Mouse (Mus musculus) G1E (cell line): ENCODE measurements around the gene Rgcc. TPM values are rescaled to one million over a fixed set of nuclear protein-coding genes. Genes with fewer than 3 reads are reported as not detected.

ENCODE experiments used
- ATAC-seq: 2 replicates; pipeline ENCODE4 v1.8.0; 2016; ENCODE audit warnings: mild to moderate bottlenecking; ENCODE audit not compliant: insufficient number of reproducible peaks, poor library complexity, low FRiP score, severe bottlenecking; ENCODE audit errors: extremely low read depth
- DNase-seq: peaks from one replicate; pipeline ENCODE4 v3.0.0; 2012; ENCODE audit warnings: low spot score
- H3K27me3 ChIP-seq: 2 replicates; pipeline ENCODE4 v1.6.1; 2012; ENCODE audit warnings: mild to moderate bottlenecking, low read length, inconsistent platforms; ENCODE audit not compliant: insufficient read depth
- H3K36me3 ChIP-seq: replicated peaks from 2 replicates; pipeline ENCODE3; 2012; ENCODE audit warnings: mild to moderate bottlenecking, inconsistent platforms
- H3K4me1 ChIP-seq: 2 replicates; pipeline ENCODE4 v1.6.1; 2012; ENCODE audit warnings: low read depth, low read length, inconsistent platforms, mixed read lengths; ENCODE audit not compliant: insufficient read depth
- H3K4me3 ChIP-seq: 2 replicates; pipeline ENCODE4 v1.5.1; 2012; ENCODE audit warnings: low read depth, mild to moderate bottlenecking, inconsistent platforms, low read length, moderate library complexity, mixed read lengths
- H3K9me3 ChIP-seq: replicated peaks from 2 replicates; pipeline ENCODE4 v1.6.1; 2012; ENCODE audit warnings: inconsistent platforms
- CTCF ChIP-seq: IDR thresholded peaks from 2 replicates; pipeline ENCODE4 v1.5.1; 2012; ENCODE audit warnings: low read depth, low read length, inconsistent platforms, mixed read lengths
- GATA1 ChIP-seq: IDR thresholded peaks from 2 replicates; pipeline ENCODE4 v1.6.1; 2012; ENCODE audit warnings: borderline replicate concordance, low read length, inconsistent platforms, mixed read lengths
- GATA2 ChIP-seq: IDR thresholded peaks from 2 replicates; pipeline ENCODE4 v1.6.1; 2012; ENCODE audit warnings: low read depth, low read length, inconsistent platforms, borderline replicate concordance
- POLR2AphosphoS5 ChIP-seq: IDR thresholded peaks from 2 replicates; pipeline ENCODE4 v1.6.1; 2012; ENCODE audit warnings: low read depth, low read length, inconsistent platforms; ENCODE audit not compliant: insufficient replicate concordance
- TAL1 ChIP-seq: conservative IDR thresholded peaks from 2 replicates; pipeline ENCODE4 v1.6.1; 2012; ENCODE audit warnings: low read depth, low read length, inconsistent platforms, mixed read lengths
- polyA plus RNA-seq: library from polyadenylated mRNA; stranded (reverse); fragments of >175 nt; gene quantifications from 2 replicates; pipeline ENCODE4 v1.2.3, GENCODE M21; 2012
- total RNA-seq, 2 experiments: library from RNA; stranded (forward) in 1 of 2; stranded (reverse) in 1 of 2; fragments of 200-1000 nt in 1 of 2; fragments of >200 nt in 1 of 2; fragmentation: Nextera tagmentation in 1 of 2; gene quantifications; 2 replicates each; pipeline ENCODE4 v1.2.3; 2014 to 2017

Gene Rgcc
- total and polyA plus RNA-seq, 3 experiments: not detected

GRCm38 (mm10) chr14:79291629-79292028, 9.8 kb downstream of the Rgcc start:
- Histone ChIP-seq H3K4me1 (0 out of 2 replicates have a peak, but pooled peaks cover 3% of the 10 kb centered on the region), H3K4me3 (no peak overlapping the region), H3K36me3 (no peaks in the 10 kb centered on the region), H3K27me3 (peaks cover 12% of the 10 kb centered on the region), H3K9me3 (no peaks in the 10 kb centered on the region)
- no peak for TF ChIP-seq POLR2AphosphoS5
- TF ChIP-seq CTCF: no peak
- no peak for TF ChIP-seq GATA1
- TF ChIP-seq GATA2: no peak
- no peak for TF ChIP-seq TAL1
- ATAC-seq (no peak), DNase-seq (no peak)

- ATAC-seq (no peak), DNase-seq (no peak)
- Histone ChIP-seq H3K27me3 (peaks cover 15% of the 10 kb centered on the region), H3K36me3 (no peaks in the 10 kb centered on the region), H3K9me3 (no peaks in the 10 kb centered on the region), H3K4me3 (no peak overlapping the region), H3K4me1 (0 out of 2 replicates have a peak, but pooled peaks cover 3% of the 10 kb centered on the region)
- TF ChIP-seq CTCF: no peak
- TF ChIP-seq POLR2AphosphoS5: no peak
- no peak for TF ChIP-seq GATA1
Measured at GRCm38 (mm10) chr14:79290683-79291425, 10.6 kb downstream of the Rgcc start.

- DNase-seq: no peak
- no peak for ATAC-seq
- Histone ChIP-seq H3K4me3 (no peak overlapping the region), H3K27me3 (peaks cover 11% of the 10 kb centered on the region), H3K36me3 (no peaks in the 10 kb centered on the region), H3K9me3 (no peaks in the 10 kb centered on the region), H3K4me1 (no peaks in the 10 kb centered on the region)
- TF ChIP-seq CTCF (no peak), TAL1 (no peak), POLR2AphosphoS5 (no peak), GATA1 (no peak), GATA2 (no peak)
Measured at GRCm38 (mm10) chr14:79289909-79290308, 11.5 kb downstream of the Rgcc start.

- H3K36me3 ChIP-seq: no peaks in the 10 kb centered on the region
- ATAC-seq (no peak), DNase-seq (no peak)
Measured at GRCm38 (mm10) chr14:79288280-79288679, 13.2 kb downstream of the Rgcc start.

GRCm38 (mm10) chr14:79287251-79287863, 14.1 kb downstream of the Rgcc start:
- no peaks in the 10 kb centered on the region for H3K9me3 ChIP-seq
- DNase-seq (no peak), ATAC-seq (no peak)
- TF ChIP-seq TAL1 (no peak), GATA2 (no peak), CTCF (no peak), POLR2AphosphoS5 (no peak), GATA1 (no peak)
- H3K27me3 ChIP-seq: peaks cover 9% of the 10 kb centered on the region
- H3K4me3 ChIP-seq: no peak overlapping the region
- no peaks in the 10 kb centered on the region for H3K36me3 ChIP-seq
- H3K4me1 ChIP-seq: no peaks in the 10 kb centered on the region

More at GRCm38 (mm10) chr14:79288280-79288679, 13.2 kb downstream of the Rgcc start:
- H3K4me1 ChIP-seq: no peaks in the 10 kb centered on the region
- no peak overlapping the region for H3K4me3 ChIP-seq
- peaks cover 11% of the 10 kb centered on the region for H3K27me3 ChIP-seq
- no peaks in the 10 kb centered on the region for H3K9me3 ChIP-seq
- TF ChIP-seq CTCF: peak; percentile 18; the same call in 1 of the 2 replicates
- no peak for TF ChIP-seq TAL1
- no peak for TF ChIP-seq GATA1

GRCm38 (mm10) chr14:79285549-79285948, 15.9 kb downstream of the Rgcc start:
- no peak for TF ChIP-seq GATA1
- no peak for TF ChIP-seq CTCF
- no peak for TF ChIP-seq POLR2AphosphoS5
- TF ChIP-seq GATA2: no peak
- TF ChIP-seq TAL1: no peak
- H3K36me3 ChIP-seq: no peaks in the 10 kb centered on the region
- no peaks in the 10 kb centered on the region for H3K9me3 ChIP-seq
- DNase-seq (no peak), ATAC-seq (no peak)
- peaks cover 5% of the 10 kb centered on the region for H3K27me3 ChIP-seq
- H3K4me1 ChIP-seq: no peaks in the 10 kb centered on the region
- no peak overlapping the region for H3K4me3 ChIP-seq
